Mouse (Mus musculus): ENCODE data around the gene Cbx8.
A peak's percentile ranks its signal among the peaks of the same experiment; 100 is the strongest.

Cbx8 gene

DNA sequence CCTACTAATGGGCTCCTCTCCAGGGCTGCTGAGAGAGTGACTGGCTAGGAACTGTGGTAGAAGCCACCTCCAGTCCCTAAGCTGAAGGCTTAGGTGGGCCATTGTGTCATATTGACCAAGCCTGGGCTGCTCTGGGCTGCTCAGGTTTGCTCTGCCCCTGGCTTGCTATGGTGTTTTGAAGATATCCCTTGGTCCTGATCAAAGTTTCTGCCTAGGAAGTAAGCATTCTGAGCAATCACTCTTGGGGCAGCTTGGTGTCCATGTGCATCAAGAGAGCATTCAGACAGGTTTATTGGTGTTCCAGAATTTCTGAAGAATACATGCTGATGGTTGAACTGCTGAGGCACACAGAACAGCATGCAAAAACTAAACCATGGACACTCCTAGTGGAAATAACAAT lies 10.7 kb upstream of the Cbx8 start:
- no peak for DNase-seq (ENCODE audit: extremely low read depth, low read depth)

DNA sequence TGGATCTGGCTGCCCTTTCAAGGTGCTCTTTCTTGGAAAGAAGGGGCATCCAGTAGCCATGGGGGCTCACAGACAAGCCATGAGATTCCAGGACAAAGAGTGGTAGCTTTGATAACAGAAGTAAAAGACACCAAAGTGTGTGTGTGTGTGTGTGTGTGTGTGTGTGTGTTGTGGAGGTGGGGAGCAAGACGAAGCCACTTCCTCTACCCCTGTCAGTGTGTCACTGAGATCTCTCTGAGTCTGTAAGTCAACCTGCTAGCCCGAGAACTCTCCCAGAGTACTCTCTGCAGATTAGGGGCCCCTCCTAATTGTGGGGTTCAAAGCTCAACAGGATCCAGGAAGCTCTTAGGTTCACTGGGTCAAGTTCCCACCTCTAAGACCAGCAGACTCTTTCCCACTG lies 9.6 kb upstream of the Cbx8 start:
- no peak for DNase-seq (ENCODE audit: extremely low read depth, low read depth)

DNA sequence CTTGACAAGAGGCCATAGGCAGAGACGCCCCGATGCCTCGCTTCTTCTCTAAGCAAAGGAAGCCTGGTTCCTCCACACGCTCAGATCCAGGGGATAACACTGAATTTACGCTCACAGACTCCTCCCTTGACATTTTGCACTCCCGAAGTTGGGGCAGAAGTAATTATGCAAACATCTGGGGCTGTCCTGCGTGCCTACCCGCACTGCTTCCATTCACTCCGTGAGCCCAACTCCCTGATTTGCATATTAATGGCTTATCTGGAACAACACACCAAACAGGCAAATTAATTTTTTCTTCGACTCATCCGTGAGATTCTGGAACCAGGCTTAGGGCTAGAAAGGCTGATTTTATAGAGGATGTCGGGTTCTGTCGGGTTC lies 7.4 kb upstream of the Cbx8 start:
- no peak for DNase-seq (ENCODE audit: extremely low read depth, low read depth)

DNA sequence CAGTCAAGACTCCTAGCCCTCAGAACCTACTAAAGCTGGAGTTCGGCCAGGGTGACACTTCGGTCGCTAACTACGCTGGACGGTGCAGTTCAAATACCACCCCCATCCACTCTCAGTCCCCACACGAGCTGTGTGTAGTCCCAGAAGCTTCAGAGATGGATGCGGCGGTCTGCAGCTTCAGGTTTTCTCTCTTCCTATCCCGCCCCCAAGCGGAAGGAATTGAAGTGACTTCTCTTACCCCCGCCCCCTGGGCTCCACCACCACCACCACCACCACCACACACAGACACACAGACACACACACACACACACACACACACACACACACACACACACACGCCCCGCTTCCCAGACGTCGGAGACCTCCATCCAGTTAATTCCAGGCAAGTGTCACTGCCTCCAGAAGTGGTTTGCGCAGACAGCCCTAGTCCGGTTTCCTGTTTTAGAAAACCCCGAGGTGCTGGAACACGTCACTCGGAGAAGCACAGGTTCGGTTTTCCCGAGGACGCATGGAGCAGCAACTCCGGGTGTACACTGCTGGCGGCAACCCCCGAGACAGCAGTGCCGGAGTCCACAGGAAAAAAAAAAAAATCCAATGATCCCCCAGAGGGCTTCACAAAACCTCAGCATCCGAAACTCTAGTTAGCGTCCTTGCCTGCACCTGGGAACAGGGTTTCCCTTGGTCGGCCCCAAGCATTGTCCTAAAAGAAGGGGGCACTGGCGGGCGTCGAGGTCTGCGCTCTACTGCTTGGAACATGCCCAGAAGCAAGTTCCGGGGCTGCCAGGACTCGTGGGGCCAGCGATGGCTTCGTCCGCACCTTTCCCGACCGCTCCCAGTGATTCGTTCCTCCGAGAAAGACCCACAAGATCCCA lies 6.7 kb upstream of the Cbx8 start:
- DNase-seq (ENCODE audit: extremely low read depth, low read depth) = no peak

DNA sequence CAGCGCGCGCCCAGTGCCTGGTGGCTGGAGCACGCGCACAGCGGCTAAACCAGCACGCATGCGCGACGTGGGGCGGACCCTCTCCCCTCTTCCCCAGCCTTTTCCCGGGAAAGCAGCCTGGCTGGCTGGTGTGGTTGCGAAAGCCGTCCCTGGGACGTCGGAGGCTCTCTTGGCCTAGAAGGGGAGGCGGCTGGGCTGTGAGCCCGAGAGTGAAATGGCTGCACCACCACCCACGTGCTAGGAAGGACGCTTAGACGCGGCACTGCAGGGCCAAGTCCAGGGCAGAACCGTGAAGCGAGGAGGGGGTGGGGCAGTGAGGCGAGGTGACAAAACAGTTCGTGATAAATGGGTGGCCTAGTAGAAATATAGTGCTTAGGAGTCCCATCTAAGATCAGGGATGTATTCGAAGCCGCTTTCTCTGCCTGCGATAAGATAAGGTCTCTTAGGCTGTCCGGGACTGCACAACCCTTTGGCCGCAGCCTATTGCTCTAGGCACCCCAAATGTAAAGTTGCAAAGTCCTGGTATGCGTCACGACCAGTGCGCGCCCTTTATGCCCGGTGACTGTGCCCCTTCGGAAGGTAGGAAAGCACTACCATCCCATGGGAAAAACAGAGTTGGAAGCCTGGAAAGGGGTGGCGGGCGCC lies 6.0 kb upstream of the Cbx8 start:
- no peak for DNase-seq (ENCODE audit: extremely low read depth, low read depth)

DNA sequence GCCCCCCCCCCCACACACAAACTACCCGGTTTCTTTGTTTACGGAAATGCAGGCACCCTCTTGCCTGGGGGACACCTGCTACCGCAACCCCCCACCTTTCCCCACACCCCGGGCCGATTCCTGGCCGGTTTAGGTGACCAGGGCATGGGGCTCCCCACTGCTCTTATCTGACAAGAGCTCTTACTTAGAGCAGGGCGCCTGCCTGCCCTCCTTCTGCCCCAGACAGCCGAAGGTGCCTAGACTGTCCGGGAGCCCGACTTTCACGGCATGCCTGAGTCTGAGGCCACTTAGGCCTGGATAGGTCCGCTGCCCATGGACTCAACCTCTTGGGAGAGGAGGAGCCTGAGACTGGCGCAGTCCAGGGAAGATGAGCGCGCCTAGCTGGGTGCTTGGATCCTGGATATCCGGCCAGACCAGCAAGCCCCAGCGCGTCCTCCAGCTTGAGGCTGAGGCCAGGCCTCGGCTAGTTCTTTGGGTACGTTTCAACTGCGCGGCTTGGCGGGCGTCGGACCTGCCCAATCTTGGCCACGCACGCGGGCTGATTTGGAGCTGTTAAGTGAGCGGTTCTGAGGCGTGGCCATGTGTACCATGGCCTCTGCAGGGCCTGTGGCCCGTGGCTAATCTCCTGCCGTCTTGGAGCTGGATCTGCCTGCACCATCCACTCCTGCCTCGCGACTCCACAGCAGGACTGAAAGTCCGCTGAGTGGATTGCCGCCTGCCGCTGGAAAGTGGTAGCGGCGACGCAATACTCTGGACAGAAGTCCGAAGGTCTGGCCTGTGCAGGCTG lies 4.0 kb upstream of the Cbx8 start:
- DNase-seq (ENCODE audit: extremely low read depth, low read depth) = no peak

DNA sequence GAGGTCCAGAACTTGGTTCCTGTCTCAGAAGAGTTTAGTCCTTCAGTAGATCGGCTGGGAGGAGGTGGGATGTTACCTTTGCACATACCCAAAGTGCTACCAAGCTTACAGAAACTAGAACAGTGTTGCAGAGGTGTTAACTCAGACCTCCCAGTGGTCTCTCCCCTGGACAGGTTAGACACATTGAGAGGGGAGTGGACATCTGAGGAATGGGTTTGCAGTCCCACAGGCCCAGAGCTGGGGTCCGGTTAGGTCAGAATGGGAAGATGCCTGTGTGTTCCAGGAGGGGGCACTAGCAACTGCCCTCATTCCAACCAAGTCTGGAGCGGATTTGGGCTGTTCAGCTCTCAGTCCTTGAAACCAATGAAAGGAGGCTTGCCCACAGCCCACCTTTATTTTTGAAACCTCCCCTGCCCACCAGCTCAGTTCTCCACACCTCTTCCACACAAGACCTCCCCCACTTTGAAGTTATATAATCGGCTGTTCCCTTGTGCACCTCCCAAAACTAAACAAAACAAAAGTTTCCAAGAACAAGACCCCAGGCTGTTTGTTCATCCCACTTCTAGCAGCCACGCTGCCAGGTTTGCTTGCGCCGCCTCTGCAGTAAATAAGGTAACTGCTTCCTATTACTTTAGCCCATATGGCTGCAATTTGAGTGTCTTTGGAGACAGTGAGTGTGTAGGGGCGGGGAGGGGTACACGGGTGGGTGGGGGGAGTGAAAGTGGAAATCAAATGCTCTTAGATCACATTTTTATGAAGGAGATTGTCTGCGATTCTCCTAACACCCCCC lies 3.2 kb upstream of the Cbx8 start:
- DNase-seq (ENCODE audit: extremely low read depth, low read depth) = no peak

DNA sequence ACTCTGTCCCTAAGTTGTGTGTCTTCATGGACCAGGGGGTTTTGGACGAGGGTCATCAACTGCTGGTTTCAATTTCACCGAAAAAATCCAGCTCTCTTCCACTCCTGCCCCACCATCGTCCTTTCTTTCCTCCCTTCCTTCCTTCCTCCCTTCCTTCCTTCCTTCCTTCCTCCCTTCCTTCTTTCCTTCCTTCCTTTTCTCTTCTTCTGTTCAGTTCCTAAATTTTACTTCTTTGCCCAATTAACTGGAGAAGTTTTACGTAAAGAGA lies 2.4 kb upstream of the Cbx8 start:
- DNase-seq (ENCODE audit: extremely low read depth, low read depth) = no peak

DNA sequence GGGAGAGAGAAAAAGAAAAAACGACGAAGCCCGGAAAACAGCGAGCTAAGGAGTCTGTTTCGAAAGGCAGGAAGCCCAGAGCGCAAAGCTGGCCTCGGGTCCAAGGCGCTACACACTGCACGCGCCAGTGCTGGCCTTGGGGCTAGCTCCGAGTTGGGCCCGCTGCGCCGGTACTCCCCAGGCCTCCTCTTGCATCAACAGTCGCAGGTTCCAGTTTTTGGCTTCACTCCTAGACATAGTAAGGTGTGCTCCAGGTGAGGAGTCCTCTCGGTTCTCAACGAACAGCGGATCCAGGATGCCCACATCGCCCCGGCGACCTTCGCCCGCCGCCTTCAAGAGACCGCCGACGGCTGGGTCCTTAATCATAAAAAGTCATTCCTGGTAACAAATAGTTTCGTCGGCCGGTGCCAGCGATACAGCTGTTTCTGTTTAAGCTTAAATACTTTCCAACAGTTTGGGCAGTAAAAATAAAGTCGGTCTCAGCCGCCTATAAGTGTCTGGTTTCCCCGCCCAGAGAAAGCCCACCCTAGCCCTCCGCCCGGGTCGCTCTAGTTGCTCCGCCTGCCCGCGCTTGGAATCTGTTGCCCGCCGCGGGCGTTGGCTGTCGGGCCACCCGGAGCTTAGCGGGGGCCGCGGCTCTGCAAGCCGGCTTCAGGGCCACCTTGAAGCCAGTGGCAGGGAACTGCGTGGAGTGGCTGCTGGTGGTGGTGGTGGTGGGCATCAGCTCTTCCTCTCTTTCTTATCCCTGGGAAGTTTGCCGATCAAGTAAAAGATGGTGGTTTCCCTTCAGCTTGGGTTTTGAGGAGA lies 1.9 kb upstream of the Cbx8 start:
- no peak for DNase-seq (ENCODE audit: extremely low read depth, low read depth)

DNA sequence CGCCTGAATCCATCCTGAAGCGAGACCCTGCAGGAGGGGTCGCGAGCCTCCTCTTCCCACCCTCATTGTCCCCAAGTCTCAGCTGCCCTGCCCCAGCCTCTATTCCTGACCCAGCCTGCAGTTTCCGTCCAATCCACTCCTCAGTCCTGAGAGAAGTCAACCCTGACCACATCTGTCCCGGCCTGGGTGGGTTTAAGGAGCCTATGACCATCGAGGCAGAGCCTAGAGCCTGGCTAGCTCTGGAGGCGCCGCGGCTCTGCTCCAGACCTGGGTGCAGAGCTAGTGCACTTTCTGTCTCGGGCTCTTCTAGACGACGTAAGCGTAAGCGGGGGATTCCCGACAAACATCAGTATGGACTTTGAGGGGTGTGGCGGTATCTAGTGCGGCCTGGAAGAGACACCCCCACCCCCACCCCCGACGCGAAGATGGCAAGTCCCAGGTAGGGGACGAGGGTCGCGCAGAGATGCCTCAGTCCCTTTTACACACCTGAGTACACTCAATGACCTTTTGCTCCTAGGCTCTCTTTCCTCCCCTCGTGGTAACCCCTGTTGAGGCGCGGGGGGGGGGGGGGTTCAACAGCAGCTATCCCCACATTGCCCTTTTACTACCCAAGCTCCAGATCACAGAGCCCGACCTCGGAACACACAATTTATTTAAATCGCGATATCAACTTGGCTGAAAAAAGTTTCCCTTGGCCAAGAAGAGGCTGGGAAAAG lies 1.1 kb upstream of the Cbx8 start:
- DNase-seq (ENCODE audit: extremely low read depth, low read depth) = no peak

DNA sequence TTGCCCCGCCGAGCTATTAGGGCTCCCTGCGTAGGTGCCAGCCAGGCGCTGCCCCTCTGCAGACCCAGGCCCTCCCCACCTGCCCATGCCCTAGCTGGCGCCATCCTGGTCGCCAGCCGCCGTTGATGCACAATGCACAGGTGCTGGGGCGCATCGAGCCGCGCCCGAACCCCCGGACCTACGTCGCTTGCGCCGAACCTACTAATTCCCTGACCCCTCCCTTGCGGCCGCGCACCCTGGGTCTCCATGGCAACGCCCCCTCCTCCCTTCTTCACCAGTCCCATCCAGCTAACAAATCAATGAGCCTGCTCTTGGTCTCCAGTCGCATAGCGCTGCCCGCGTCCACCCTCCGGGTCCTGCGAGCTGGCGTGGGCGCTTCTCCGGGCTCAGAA lies 552 bp upstream of the Cbx8 start:
- DNase-seq (ENCODE audit: extremely low read depth, low read depth) = no peak

DNA sequence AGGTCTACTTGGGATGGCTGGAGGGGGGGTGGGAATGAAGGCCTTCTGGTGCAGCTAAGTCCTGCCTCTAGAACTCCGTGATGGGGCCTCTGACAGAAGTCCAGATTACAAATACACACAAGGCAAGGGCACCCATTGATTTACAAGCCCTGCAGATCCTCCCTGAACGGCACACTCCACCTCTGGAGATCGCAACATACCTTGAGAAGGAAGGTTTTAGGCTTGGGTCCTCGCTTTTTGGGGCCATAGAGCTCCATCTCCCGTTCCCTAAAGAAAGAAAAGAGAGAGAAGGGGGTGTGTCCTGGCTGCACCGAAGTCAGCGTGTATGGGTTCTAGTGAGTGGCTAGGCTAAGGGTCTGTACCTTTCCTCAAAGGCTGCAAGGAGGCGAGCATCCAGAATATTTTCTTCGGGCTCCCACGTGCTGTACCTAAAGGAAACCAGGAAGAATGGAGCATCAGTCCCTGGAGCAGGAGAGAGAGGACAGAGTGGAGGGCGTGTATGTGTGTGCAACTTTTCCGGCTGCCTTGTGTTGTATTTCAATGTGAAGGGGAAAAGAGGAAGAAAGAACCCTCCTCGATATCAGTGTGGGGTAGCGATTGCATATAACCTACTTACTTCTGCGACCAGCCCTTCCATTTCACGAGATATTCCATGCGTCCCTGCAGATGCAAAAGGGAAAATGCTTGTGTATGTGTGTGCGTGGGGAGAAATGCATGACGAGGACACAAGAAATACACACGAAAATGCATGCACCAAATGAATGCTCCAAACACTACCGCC lies 847 bp downstream of the Cbx8 start:
- DNase-seq (ENCODE audit: extremely low read depth, low read depth) = peak; percentile 67

DNA sequence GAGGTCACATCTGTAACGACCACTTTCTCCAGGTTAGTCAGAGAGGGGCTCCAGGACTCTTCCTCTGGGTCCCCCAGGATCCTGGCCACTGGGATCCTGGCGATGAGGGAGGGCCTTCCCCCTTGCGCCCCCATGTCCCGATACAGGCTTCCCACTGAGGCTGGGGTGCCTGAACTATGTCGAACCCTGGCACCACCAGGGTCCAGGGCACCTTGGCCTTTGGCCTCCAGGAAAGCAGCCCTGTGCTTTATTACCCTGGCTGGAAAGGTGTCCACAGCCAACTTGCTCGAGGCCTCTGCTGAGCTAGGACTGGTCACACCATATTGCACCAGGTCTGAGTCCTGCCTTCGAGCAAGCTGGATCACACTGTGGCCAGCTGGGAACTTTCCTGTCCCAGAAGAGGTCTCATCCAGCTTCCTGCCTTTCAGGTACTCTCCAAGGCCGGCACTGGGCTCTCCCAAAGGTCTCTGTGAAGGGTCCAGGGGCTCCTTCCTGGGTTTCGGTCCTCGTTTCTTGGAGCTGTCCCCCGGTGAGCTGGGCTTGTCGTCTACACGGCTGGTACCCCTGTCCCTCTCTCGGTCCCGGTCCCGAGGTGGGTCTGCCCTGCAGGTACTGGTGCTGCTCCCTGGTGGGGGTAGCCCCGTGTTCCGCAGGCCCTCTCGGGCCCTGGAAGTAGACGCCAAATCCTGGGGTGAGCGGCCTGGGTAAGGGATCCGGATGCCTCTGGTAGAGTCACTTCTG lies 1.9 kb downstream of the Cbx8 start:
- DNase-seq (ENCODE audit: extremely low read depth, low read depth) = no peak

DNA sequence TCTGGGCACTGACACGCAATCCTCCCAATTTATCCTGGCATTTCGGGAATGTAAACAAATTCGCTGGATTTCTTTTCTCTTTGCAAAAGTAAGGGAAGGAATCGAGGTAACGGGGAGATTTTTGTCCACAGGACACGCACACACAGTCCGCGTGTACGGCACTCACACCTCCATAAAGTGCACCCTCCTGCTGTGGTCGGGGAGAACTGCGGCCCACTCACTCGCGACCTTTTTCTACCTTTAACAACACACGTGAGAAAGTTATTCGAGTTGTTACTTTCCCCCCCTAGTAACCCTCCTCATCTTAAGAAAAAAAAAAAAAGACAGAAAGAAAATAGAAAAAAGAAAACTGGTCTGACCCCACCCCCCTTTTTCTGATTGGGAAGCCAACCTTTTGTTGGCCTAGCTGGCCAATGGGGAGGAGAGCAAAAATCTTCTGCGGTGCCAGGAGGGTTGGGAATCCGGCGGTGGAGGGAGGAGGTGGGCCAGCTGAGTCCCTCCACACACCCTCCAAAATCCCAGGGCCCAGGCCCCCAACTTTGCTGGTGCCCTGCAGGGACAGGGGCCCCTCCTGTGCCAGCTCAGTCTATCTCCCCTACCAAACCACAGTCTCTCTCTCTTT lies 2.9 kb downstream of the Cbx8 start:
- DNase-seq (ENCODE audit: extremely low read depth, low read depth) = no peak

DNA sequence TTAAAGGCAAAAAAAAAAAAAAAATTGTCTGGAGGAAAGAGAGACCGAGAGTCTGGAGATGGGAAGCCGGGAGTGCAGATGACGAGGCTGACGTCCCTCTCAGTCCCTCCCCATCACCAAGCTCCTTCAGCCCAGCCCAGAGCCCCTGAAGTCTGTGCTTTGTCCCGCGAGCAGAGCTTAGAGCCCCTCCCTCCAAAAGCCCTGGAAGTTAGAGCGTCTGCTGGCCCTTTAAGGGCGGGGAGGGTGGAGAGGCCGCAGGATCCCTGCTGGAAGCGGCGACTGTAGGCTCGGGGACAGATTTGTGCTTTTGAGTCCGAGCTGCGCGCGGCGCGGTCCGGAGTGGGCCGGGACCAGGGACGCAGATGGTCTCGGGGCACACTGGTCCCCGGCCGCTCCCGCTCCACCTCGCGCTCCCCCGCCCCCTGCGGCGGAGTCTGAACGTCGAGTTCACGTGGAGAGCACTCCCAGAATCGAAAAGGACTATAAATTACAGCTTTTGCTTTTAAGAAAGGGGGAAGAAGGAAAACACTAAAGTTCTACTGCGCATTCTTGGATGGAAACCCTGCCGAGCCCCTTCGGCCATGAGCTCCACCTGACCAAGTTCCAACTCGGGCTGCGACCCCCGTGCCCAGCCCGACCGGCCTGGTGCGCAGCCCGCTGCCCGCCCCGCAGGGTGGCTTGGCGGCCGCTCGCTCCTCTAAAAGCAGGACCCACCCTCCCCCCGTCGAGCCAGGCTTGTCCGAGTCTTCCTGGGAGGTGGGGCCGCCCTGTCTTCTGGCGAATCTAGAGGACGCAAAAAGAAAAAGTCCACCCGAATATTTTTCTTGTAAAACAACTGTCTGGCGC lies 3.6 kb downstream of the Cbx8 start:
- no peak for DNase-seq (ENCODE audit: extremely low read depth, low read depth)

DNA sequence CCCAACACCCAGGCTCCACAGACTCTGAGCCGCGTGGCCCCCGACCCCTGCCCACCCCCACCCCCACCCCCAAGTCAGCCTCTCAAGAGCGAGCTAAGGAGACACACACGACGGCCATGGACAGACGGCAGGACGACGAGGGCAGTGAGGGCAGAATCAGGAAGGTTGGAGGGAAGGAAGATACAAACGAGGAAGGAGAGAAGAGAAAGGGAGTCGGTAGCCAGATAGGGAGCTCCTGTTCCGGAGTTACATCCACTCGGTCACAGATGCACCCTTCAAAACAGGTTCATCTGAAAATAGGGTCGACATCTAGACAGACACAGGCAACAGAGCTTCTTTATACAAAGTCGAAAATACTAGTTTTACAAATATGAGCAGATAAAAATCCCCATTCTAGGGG lies 4.3 kb downstream of the Cbx8 start:
- DNase-seq (ENCODE audit: extremely low read depth, low read depth) = no peak

DNA sequence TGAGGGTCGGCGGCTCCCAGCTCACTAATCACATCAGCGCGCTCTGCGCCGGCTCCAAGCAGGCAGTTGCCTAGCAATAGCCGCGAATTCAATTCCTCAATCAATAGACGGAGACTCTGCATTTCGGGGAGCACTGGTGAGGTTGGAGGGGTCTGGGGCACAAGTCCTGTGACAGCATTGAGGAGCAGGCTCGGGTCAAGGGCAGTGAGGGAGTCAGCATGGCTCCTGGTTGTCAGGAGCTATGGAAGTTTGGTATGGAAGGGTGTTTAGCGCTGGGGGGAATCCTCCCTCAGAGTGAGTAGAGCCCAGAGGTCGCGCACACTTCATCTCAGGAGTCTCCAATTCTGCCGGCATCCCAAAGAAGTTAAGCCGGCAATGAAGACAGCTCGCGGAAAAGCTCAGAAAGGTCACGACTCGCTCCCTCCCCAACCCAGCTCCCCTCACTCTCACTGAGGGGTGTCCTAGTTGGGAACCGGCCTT lies 5.0 kb downstream of the Cbx8 start:
- DNase-seq (ENCODE audit: extremely low read depth, low read depth) = no peak
